Mouse (Mus musculus): ENCODE measurements around the gene Taf12.

DNA sequence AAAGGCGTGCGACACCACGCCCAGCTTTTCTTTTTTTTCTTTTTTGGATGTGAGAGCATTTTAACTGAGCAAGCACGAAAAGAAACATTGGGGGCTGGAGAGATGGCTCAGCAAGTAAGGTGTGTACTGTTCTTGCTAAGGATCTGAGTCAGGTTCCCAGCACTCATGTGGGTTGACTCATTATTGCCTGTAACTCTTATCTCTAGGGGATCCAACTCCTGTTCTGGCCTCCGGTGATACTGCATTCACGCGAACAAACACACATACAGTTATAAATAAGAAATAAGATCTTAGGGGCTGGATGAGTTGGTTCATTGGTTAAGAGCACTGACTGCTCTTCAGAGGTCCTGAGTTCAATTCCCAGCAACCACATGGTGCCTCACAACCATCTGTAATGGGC lies 10.9 kb upstream of the Taf12 start:
- no peak for TF ChIP-seq CTCF (IDR thresholded peaks at IDR 0.05; ENCODE audit: low read depth, low read length)
- no peak for TF ChIP-seq POLR2A (IDR thresholded peaks at IDR 0.05; ENCODE audit: extremely low read depth, insufficient read depth, low read length)
